Mouse (Mus musculus): ENCODE data around the gene Ccl9.

Ccl9 gene

GRCm38 (mm10) chr11:83538705-83539314 lies 39.6 kb downstream of the Ccl9 start:
- no peak for DNase-seq (ENCODE audit: low read depth, low spot score)

GRCm38 (mm10) chr11:83536831-83537230 lies 41.6 kb downstream of the Ccl9 start:
- DNase-seq (ENCODE audit: low read depth, low spot score), result no peak

DNA sequence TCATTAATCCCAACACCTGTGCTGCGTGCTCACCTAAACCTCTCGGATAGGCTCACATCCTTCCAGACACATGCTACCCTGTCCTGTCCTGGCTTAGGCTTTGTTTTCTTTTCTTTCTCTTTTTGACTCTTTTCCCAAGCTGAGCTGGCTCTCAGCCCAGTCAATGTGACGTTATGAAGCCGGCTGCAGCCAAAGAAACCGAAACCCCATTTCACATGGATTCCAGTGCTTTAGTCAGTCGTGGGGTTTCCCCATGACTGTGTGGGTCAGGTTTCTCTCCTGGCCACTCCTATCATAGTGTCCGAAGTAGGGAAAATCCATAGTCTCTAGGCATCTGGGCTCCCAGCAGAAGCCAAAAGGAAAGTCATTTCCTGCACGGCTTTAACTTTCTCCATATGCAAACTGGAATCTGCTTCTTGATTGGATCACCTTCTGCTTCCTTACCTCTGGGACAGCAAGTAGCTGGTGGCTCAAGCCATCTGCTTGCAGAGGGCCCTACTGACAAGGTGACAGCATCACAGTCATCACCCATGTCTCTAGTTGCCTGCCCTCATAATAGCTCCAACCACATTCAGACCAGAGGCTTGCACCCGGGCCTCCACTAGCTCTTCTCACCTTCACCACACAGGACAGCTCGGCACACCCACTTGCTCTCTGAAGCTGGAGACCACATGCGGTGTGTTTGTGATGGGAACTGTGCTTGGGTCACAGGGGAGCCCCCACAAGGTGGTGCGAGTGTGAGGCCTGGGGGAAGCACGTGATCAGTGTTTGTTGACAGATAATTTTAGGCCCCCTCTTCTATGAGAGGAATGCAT lies 43.6 kb downstream of the Ccl9 start:
- no peak for DNase-seq (ENCODE audit: low read depth, low spot score)

DNA sequence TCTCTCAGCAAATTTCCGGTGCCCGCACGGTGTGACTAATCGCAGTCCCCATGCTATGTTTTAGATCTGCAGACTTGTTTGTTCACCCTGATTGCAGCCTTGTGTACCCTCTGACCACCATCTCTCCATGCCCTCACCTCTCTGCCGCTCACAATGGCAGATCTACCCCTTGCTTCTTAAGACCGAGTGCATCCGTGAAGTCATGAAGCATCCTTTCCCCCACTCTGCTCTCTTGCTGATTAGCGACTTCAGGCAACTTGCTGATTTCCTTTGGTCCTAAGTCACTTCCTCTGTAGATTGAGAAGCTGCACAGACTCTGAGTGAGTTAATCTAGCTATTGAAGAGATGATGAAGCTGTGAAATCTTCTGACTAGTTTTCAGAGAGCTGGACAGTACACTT lies 44.3 kb downstream of the Ccl9 start:
- DNase-seq (ENCODE audit: low read depth, low spot score), result no peak

DNA sequence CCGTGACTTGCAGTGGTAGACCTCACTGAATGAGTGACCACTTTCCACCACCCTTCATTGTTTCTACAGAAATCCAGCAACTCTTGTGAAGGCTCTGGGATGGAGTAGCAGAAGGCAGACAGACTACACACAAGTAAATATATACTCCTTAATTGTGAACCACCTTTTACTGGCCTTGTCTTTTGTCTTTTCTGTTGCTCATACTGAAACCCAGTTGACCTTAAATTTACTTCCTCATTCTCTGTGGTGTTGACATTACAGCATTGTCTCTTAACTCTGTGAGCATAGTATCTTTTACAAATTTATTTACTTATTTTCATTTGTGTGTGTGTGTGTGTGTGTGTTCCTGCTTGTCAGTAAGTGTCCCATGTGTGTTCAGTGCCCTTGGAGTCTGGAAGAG lies 45.2 kb downstream of the Ccl9 start:
- no peak for DNase-seq (ENCODE audit: low read depth, low spot score)

DNA sequence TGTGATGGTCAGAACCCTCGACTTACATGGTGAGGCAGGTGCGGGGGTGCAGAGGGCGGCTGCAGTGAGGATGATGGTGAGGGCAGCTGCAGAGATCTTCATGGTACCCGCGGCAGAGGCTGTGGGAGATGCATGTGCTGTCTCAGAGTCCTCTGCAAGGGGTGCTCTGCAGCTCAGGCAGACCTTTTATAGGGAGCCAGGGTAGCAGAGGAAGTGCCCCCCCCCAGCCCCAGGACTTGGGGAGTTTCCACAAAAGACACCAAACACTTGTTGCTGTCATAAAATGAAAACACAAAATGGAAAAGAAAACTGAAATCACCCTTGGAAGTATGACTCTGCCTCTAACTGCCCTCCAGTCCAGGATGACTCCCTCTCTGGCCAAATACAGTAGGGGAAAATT lies 48.1 kb downstream of the Ccl9 start, which contains the start of gene Ccl5:
Gene Ccl5, minus strand, starts transcription at position 159 of the 400 bp plus-strand sequence.
- no peak for DNase-seq (ENCODE audit: low read depth, low spot score)

- no peak for DNase-seq (ENCODE audit: low read depth, low spot score)
These were observed 49.4 kb downstream of the Ccl9 start for GRCm38 (mm10) chr11:83529024-83529423.
